Mouse (Mus musculus): Measurements from ENCODE around the gene Efs.

DNA sequence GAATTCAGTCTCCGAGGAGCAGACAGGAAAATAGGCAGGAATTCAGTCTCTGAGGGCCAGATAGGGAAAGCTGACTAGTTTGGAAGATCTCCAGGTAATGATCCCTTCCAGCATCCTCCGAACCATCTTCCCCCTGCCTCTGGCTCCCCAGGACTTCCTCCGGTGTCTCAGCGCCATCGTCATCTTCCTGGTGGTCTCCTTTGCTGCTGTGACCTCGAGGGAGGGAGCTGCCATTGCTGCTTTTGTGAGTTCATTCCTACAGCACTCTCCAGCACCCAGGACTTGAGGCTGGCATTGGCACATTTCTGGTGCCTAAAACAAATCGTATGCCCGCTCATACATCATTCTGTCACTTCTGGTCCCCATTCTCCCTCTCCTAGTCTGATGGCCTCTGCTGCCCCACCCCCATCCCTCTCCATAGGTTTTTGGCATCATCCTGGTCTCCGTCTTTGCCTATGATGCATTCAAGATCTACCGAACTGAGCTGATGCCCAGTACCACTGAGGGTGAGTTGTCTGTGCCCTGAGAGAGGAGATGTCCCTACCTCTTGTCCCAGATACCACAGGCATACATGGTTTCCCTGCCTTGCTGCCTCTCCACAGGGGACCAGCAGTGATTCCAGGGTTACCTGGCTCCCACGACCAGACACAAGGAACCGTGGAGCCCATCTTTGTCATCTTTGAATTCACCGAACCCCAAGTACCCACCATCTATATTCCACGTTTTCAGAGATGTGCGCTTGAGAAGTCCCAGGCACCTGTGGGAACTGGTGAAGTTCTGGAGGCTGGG is 12.7 kb upstream of the Efs start:
- TF ChIP-seq GATA1 (IDR thresholded peaks at IDR 0.05; ENCODE audit: borderline replicate concordance, low read length) (no peak), FLI1 (IDR thresholded peaks at IDR 0.05; ENCODE audit: low read length) (no peak)
